Mouse (Mus musculus) heart, embryonic 12.5 days (tissue): Measurements from ENCODE around the gene Creb3l1. TPM values are rescaled to one million over a fixed set of nuclear protein-coding genes. Genes with fewer than 3 reads are reported as not detected.

Experiments
- ATAC-seq: fragments of 200-750 bp; cut with Nextera tagmentation; 2 replicates; pipeline ENCODE4 v1.8.0; 2017; ENCODE audit warnings: moderate TSS enrichment, moderate library complexity; ENCODE audit not compliant: insufficient number of reproducible peaks, low FRiP score
- H3K27ac ChIP-seq: fragments of 300-500 bp; sonication (generic); 2 replicates; pipeline ENCODE4 v1.5.1; 2016; ENCODE audit warnings: mild to moderate bottlenecking, moderate library complexity; ENCODE audit not compliant: poor library complexity, severe bottlenecking
- H3K27me3 ChIP-seq: fragments of 300-500 bp; sonication (generic); replicated peaks from 2 replicates; pipeline ENCODE4 v1.6.1; 2016; ENCODE audit warnings: mild to moderate bottlenecking, moderate library complexity
- H3K36me3 ChIP-seq: fragments of 300-500 bp; sonication (generic); 2 replicates; pipeline ENCODE4 v1.6.1; 2016; ENCODE audit warnings: mild to moderate bottlenecking, moderate library complexity
- H3K4me1 ChIP-seq: fragments of 300-500 bp; sonication (generic); replicated peaks from 2 replicates; pipeline ENCODE4 v1.6.1; 2016; ENCODE audit warnings: mild to moderate bottlenecking
- H3K4me2 ChIP-seq: fragments of 300-500 bp; sonication (generic); 2 replicates; pipeline ENCODE4 v1.6.1; 2016; ENCODE audit warnings: mild to moderate bottlenecking, moderate library complexity
- H3K4me3 ChIP-seq: fragments of 300-500 bp; sonication (generic); 2 replicates; pipeline ENCODE4 v1.5.1; 2016; ENCODE audit warnings: mild to moderate bottlenecking
- H3K9ac ChIP-seq: fragments of 300-500 bp; sonication (generic); 2 replicates; pipeline ENCODE4 v1.6.1; 2016; ENCODE audit warnings: mild to moderate bottlenecking, moderate library complexity
- H3K9me3 ChIP-seq: fragments of 300-500 bp; sonication (generic); replicated peaks from 2 replicates; pipeline ENCODE4 v1.6.1; 2016; ENCODE audit warnings: mild to moderate bottlenecking, moderate library complexity
- WGBS: fragments of 180-500 bp; shearing (Covaris S2); methylation state at CpG from one replicate; pipeline ENCODE4 v1.1.7; 2016; 5-methylcytosine and 5-hydroxymethylcytosine counted together
- polyA plus RNA-seq: library from polyadenylated mRNA; unstranded; fragments of >200 nt; fragmentation: Nextera tagmentation; extraction: Ambion mirVana; gene quantifications from 2 replicates; pipeline ENCODE4 v1.2.1, GENCODE M21; 2016

Gene Creb3l1
- polyA plus RNA-seq = 6.1 and 6.7 TPM in 2 replicates

DNA sequence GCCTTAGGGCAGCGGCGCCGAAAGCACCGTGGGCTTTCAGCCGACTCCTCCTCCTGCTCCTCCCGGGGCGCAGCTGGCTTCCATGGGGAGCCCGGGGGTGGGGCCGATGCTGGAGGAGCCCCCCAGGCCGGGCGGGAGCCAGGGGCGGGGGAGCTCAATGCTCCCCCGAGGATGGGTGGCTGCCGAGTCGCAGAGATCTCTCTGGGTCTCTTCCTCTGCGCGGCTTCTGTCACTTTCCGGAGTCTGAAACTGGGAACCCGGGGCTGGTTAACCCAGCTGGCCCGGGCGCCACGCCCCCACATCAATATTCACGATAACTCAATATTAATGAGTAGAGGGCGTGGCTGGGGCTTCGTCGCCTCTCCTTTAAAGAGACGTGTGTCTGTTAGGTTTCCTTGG, at the start of gene Creb3l1:
Gene Creb3l1 (minus strand): TSS at position 229 of the 399 bp plus-strand sequence.
- Histone ChIP-seq H3K4me1 (peaks cover 48% of the 10 kb centered on the region), H3K9ac (peak within 1 kb of the TSS; percentile 88), H3K4me3 (peak within 1 kb of the TSS; percentile 80), H3K36me3 (no peaks in the 10 kb centered on the region), H3K4me2 (peak within 1 kb of the TSS; percentile 99), H3K9me3 (no peaks in the 10 kb centered on the region), H3K27ac (peak within 1 kb of the TSS; percentile 2; the same call in 1 of the 2 replicates), H3K27me3 (0 out of 2 replicates have a peak, but pooled peaks cover 8% of the 10 kb centered on the region)
- WGBS = 1% methylated on average over 24 of the region's 27 CpGs
- peak; percentile 36; the same call in 1 of the 2 replicates for ATAC-seq

GRCm38 (mm10) chr2:92071143-92071542, 46.8 kb upstream of the Creb3l1 start:
- H3K4me2 ChIP-seq = no peak overlapping the region
- H3K27me3 ChIP-seq = no peaks in the 10 kb centered on the region
- no peaks in the 10 kb centered on the region for H3K4me1 ChIP-seq
- no peak for ATAC-seq
- H3K9ac ChIP-seq = no peak overlapping the region
- H3K9me3 ChIP-seq = no peaks in the 10 kb centered on the region
- no peak overlapping the region for H3K27ac ChIP-seq
- WGBS = 79% methylated on average over 4 of the region's 4 CpGs
- H3K36me3 ChIP-seq = no peaks in the 10 kb centered on the region
- no peak overlapping the region for H3K4me3 ChIP-seq

DNA sequence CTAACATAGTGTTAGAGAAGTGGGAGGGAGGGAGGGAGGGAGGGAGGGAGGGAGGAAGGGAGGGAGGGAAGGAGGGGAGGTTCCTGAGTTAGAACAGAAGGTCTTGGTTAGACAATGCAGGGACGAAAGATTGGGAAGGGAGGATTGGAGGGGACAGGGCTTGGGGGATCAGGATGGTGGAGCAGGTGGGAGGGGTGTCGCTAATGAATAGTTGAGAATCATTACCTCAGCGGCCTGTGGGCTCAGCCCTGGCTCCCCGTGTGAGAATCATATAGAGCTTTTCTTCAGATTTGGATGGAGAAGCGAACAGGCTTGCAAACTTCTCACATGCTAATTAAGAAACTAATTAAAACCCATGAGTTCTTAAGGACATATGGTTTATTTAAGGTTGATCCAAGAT, 45.3 kb upstream of the Creb3l1 start:
- 68% methylated on average over 5 of the region's 5 CpGs for WGBS
- Histone ChIP-seq H3K27ac (no peak overlapping the region), H3K4me2 (no peak overlapping the region), H3K9ac (no peak overlapping the region), H3K27me3 (no peaks in the 10 kb centered on the region), H3K36me3 (no peaks in the 10 kb centered on the region), H3K9me3 (no peaks in the 10 kb centered on the region), H3K4me1 (no peaks in the 10 kb centered on the region), H3K4me3 (no peak overlapping the region)
- ATAC-seq = no peak

DNA sequence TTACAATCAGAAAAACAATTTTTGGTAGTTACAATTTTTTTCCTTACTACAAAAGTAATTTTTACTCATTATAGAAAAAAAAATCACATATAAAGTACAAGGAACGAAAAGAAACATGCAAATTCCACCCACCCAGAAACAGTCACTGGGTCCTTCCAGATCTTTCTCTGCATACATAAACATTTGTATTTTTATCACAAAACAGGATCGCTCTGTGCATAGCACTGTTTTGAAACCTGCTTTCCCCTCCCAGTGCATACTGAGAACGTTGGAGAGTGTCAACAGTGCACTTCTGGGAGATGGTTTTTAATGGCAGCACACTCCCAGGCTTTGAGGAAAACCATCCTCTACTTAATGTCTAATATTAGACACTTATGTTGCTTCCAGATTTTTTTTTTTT, 43.3 kb upstream of the Creb3l1 start:
- H3K9me3 ChIP-seq = no peaks in the 10 kb centered on the region
- no peak for ATAC-seq
- no peak overlapping the region for H3K27ac ChIP-seq
- no peaks in the 10 kb centered on the region for H3K4me1 ChIP-seq
- H3K27me3 ChIP-seq = no peaks in the 10 kb centered on the region
- H3K36me3 ChIP-seq = no peaks in the 10 kb centered on the region
- no peak overlapping the region for H3K4me2 ChIP-seq
- no peak overlapping the region for H3K4me3 ChIP-seq
- 51% methylated on average over 3 of the region's 3 CpGs for WGBS
- no peak overlapping the region for H3K9ac ChIP-seq

GRCm38 (mm10) chr2:92066899-92067298, 42.6 kb upstream of the Creb3l1 start:
- Histone ChIP-seq H3K9me3 (no peaks in the 10 kb centered on the region), H3K4me2 (no peak overlapping the region), H3K9ac (no peak overlapping the region), H3K27me3 (no peaks in the 10 kb centered on the region), H3K4me1 (no peaks in the 10 kb centered on the region), H3K4me3 (no peak overlapping the region), H3K27ac (no peak overlapping the region), H3K36me3 (no peaks in the 10 kb centered on the region)
- 51% methylated on average over 1 of the region's 1 CpGs for WGBS
- ATAC-seq = no peak

DNA sequence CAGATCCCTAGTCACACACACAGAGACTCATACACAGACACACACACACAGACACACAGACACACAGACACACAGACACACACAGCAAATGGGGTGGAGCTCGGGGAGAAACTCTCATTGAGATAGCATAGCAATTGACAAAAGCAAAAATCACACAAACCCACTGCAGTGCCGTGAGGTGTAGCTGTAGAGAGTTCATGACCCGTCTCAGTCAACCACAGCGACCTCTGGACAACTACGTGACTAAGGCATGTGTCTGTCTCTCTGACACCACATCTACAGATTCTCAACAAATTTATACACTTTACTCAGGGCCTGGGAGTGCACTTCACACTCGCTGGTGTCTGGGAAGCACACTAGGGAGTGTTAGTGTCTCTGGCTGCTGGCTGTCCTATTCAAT, 41.6 kb upstream of the Creb3l1 start:
- ATAC-seq = no peak
- no peak overlapping the region for H3K9ac ChIP-seq
- H3K4me1 ChIP-seq = no peaks in the 10 kb centered on the region
- WGBS = 55% methylated on average over 6 of the region's 6 CpGs
- H3K9me3 ChIP-seq = no peaks in the 10 kb centered on the region
- H3K4me3 ChIP-seq = no peak overlapping the region
- H3K4me2 ChIP-seq = no peak overlapping the region
- no peak overlapping the region for H3K27ac ChIP-seq
- peaks cover 4% of the 10 kb centered on the region; the same call in 1 of the 2 replicates for H3K27me3 ChIP-seq
- no peaks in the 10 kb centered on the region for H3K36me3 ChIP-seq

GRCm38 (mm10) chr2:92065269-92065888, 41.1 kb upstream of the Creb3l1 start:
- 74% methylated on average over 8 of the region's 8 CpGs for WGBS

GRCm38 (mm10) chr2:92063106-92063505, 38.8 kb upstream of the Creb3l1 start:
- H3K4me2 ChIP-seq = no peak overlapping the region
- H3K9me3 ChIP-seq = no peaks in the 10 kb centered on the region
- peaks cover 10% of the 10 kb centered on the region for H3K4me1 ChIP-seq
- WGBS = 53% methylated on average over 5 of the region's 5 CpGs
- H3K4me3 ChIP-seq = no peak overlapping the region
- ATAC-seq = no peak
- no peak overlapping the region for H3K27ac ChIP-seq
- H3K27me3 ChIP-seq = peaks cover 18% of the 10 kb centered on the region
- no peaks in the 10 kb centered on the region for H3K36me3 ChIP-seq
- no peak overlapping the region for H3K9ac ChIP-seq

More at GRCm38 (mm10) chr2:92065269-92065888, 41.1 kb upstream of the Creb3l1 start:
- H3K4me2 ChIP-seq = no peak overlapping the region
- no peak for ATAC-seq
- H3K9me3 ChIP-seq = no peaks in the 10 kb centered on the region
- no peak overlapping the region; the same call in 1 of the 2 replicates for H3K9ac ChIP-seq
- H3K4me3 ChIP-seq = no peak overlapping the region
- H3K4me1 ChIP-seq = no peaks in the 10 kb centered on the region
- no peak overlapping the region for H3K27ac ChIP-seq
- no peaks in the 10 kb centered on the region for H3K36me3 ChIP-seq
- H3K27me3 ChIP-seq = peaks cover 9% of the 10 kb centered on the region

DNA sequence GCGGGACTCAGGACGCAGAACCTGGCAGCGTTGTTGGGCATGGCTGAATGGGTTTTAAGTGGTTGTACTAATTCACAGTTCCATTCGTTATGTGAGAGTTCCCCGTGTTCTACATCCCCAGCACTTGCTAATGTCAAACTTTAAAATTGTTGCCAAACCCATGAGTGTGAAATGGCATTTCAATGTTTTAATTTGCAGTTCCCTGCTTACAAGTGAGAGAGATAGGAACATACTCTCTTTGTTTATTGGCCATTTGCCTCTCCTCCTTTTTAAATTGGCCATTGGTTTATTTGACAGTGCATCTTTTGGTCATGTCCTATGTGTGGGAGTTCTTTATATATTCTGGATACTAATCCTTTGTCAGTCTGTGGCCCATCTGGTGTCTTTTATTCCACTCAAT, 37.0 kb upstream of the Creb3l1 start:
- H3K9ac ChIP-seq = no peak overlapping the region
- no peak overlapping the region for H3K4me2 ChIP-seq
- no peak overlapping the region for H3K4me3 ChIP-seq
- peaks cover 10% of the 10 kb centered on the region for H3K4me1 ChIP-seq
- WGBS = 69% methylated on average over 5 of the region's 5 CpGs
- H3K27me3 ChIP-seq = peaks cover 18% of the 10 kb centered on the region
- H3K9me3 ChIP-seq = no peaks in the 10 kb centered on the region
- no peak for ATAC-seq
- no peaks in the 10 kb centered on the region for H3K36me3 ChIP-seq
- no peak overlapping the region for H3K27ac ChIP-seq

DNA sequence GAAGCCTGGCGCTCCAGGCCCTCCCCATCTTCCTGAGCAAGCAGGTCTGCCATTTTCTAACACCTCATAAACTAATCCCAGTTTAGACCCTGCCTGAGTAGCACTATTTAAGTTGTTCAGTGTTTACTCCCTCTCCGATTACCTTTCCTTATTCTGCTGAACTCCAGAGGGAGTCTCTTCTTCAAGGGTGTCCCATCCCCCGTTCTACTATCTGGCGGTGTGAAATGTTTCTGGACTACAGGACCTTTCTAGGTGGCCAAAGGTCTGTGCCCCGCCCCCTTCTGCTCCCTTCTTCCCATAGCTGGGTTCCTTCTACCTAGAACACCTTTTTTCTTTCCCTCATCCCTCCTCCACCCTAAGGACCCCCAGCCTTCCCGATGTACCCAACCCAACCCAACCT, 36.0 kb upstream of the Creb3l1 start:
- peak overlapping the region; percentile 53 for H3K4me3 ChIP-seq
- no peak for ATAC-seq
- no peaks in the 10 kb centered on the region for H3K36me3 ChIP-seq
- H3K27me3 ChIP-seq = peaks cover 18% of the 10 kb centered on the region
- H3K9ac ChIP-seq = peak overlapping the region; percentile 59; the same call in 1 of the 2 replicates
- WGBS = 18% methylated on average over 6 of the region's 6 CpGs
- no peak overlapping the region for H3K27ac ChIP-seq
- peak overlapping the region; percentile 84 for H3K4me2 ChIP-seq
- H3K4me1 ChIP-seq = peaks cover 20% of the 10 kb centered on the region
- no peaks in the 10 kb centered on the region for H3K9me3 ChIP-seq

- Histone ChIP-seq H3K4me1 (peaks cover 23% of the 10 kb centered on the region), H3K4me2 (peak overlapping the region; percentile 84), H3K27ac (no peak overlapping the region), H3K36me3 (no peaks in the 10 kb centered on the region), H3K9ac (peak overlapping the region; percentile 59), H3K4me3 (peak overlapping the region; percentile 53), H3K27me3 (peaks cover 19% of the 10 kb centered on the region), H3K9me3 (no peaks in the 10 kb centered on the region)
- peak; percentile 60 for ATAC-seq
- WGBS = under 1% methylated on average over 62 of the region's 63 CpGs
Observed at GRCm38 (mm10) chr2:92059481-92060220, 35.3 kb upstream of the Creb3l1 start.
